Mouse (Mus musculus): ENCODE results near the gene Prop1.

DNA sequence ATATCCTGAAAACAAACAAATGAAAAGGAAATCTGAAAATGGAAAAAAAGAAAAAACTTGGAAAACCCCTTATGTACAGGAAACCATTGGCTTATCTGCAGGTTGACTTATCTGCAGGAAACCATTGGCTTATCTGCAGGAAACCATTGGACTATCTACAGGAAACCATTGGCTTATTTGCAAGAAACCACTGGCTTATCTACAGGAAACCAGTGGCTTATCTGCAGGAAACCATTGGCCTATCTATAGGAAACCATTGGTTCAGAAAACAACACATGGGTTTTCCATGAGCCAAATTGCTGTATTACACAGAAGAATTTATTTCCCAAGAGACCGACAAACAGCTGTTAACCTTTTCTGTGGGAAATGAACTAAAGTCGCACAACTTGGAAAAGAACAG, 11.3 kb upstream of the Prop1 start:
- no peak for TF ChIP-seq CTCF (IDR thresholded peaks at IDR 0.05; ENCODE audit: extremely low read depth, insufficient read length, insufficient replicate concordance, low read depth, low read length)
- TF ChIP-seq POLR2A (IDR thresholded peaks at IDR 0.05; ENCODE audit: low read depth, low read length): no peak
